Mouse (Mus musculus): ENCODE measurements around the gene Prkar1a.

Prkar1a gene

GRCm38 (mm10) chr11:109675208-109675607, 26.0 kb downstream of the Prkar1a start:
- DNase-seq = no peak

GRCm38 (mm10) chr11:109675771-109676170, 26.6 kb downstream of the Prkar1a start:
- DNase-seq = no peak

GRCm38 (mm10) chr11:109676621-109677373, 27.6 kb downstream of the Prkar1a start:
- peak; percentile 53 for DNase-seq

- no peak for DNase-seq
Observed at GRCm38 (mm10) chr11:109678291-109678690, 29.1 kb downstream of the Prkar1a start.

- no peak for DNase-seq
Observed at GRCm38 (mm10) chr11:109680934-109681333, 31.7 kb downstream of the Prkar1a start.

- no peak for DNase-seq
Observed at GRCm38 (mm10) chr11:109681556-109681955, 32.4 kb downstream of the Prkar1a start.

- no peak for DNase-seq
Observed at GRCm38 (mm10) chr11:109682221-109682620, 33.0 kb downstream of the Prkar1a start.

GRCm38 (mm10) chr11:109689539-109689938, 40.3 kb downstream of the Prkar1a start:
- DNase-seq = no peak

GRCm38 (mm10) chr11:109692737-109693136, 43.5 kb downstream of the Prkar1a start:
- no peak for DNase-seq

- DNase-seq = no peak
Observed at GRCm38 (mm10) chr11:109696519-109696918, 47.3 kb downstream of the Prkar1a start.

- DNase-seq = no peak
Observed at GRCm38 (mm10) chr11:109697089-109697643, 48.0 kb downstream of the Prkar1a start.

GRCm38 (mm10) chr11:109698740-109699139, 49.5 kb downstream of the Prkar1a start:
- no peak for DNase-seq

- no peak for DNase-seq
Observed at GRCm38 (mm10) chr11:109699784-109700183, 50.6 kb downstream of the Prkar1a start.

GRCm38 (mm10) chr11:109700761-109701160, 51.6 kb downstream of the Prkar1a start:
- peak; percentile 49 for DNase-seq

GRCm38 (mm10) chr11:109702031-109702815, 53.0 kb downstream of the Prkar1a start:
- no peak for DNase-seq

- DNase-seq = no peak
Observed at GRCm38 (mm10) chr11:109703845-109704244, 54.6 kb downstream of the Prkar1a start.

- no peak for DNase-seq
Observed at GRCm38 (mm10) chr11:109704311-109705205, 55.4 kb downstream of the Prkar1a start.

GRCm38 (mm10) chr11:109705336-109706054, 56.3 kb downstream of the Prkar1a start:
- no peak for DNase-seq

GRCm38 (mm10) chr11:109706055-109706412, 56.8 kb downstream of the Prkar1a start:
- DNase-seq = peak; percentile 32

- DNase-seq = no peak
Observed at GRCm38 (mm10) chr11:109706586-109706985, 57.4 kb downstream of the Prkar1a start.

GRCm38 (mm10) chr11:109707442-109707841, 58.2 kb downstream of the Prkar1a start:
- no peak for DNase-seq

GRCm38 (mm10) chr11:109708786-109709185, 59.6 kb downstream of the Prkar1a start:
- DNase-seq = no peak

Measured in lung, postnatal 10 days (tissue).